Mouse (Mus musculus) heart, postnatal 36 days (tissue): ENCODE results near the gene Usp39. TPM values are rescaled to one million over a fixed set of nuclear protein-coding genes. Genes with fewer than 3 reads are reported as not detected.

Experiments
- DNase-seq, 2 experiments: peaks; one replicate each; pipeline ENCODE4 v3.0.0; 2021 to 2022
- intact Hi-C: fragments of 180-260 bp; cut with DNase I; formaldehyde crosslinking; loops from one replicate; pipeline ENCODE4 v1.15.1; 2025
- total RNA-seq, 2 experiments: library from RNA; stranded (reverse); gene quantifications; 2 replicates each; pipeline ENCODE4 v1.2.3; 2021

Gene Usp39
- total RNA-seq, 2 experiments from 2014 or later = 14.7 to 16.6 TPM

DNA sequence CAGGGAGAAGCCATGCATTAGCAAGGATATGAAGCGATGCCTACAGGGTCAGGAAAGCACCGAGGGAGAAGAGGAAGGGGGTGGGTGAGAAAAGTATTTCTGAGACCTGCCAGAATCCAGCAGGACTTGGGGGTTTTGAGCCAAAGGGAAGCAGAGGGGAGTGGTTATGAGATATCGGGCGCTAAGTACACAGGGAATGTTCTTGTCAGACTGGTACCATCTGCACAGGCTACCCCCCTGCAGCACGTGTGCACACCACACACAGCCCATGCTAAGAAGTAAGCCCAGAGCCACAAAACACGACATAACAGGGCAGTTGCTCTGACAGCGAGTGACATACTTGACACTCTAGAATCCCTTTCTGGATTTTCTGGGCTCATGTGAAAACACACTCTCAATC, 29.2 kb upstream of the Usp39 start:
- DNase-seq = peak in 1 of 2 experiments; percentile 3
- intact Hi-C loops = no loop called here

DNA sequence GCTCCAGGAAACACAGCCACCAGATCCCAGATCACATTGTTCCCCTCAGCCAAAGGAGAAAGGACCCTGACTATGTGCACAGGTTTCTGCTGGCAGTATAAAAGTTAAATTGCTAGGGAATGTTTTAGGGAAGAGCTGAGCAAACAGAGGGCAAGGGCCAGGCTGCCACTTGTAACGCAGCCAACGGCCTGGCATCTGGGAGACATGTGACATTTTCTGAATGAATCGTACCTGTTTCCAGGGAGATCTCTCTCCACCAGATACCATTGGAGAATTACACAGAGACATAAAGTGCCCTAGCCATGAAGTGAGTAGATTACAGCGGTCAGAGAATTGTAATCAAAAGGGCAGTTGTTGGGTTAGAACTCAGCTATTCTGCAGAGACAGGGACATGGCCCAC, 28.2 kb upstream of the Usp39 start:
- intact Hi-C loops = no loop called here
- no peak for DNase-seq

DNA sequence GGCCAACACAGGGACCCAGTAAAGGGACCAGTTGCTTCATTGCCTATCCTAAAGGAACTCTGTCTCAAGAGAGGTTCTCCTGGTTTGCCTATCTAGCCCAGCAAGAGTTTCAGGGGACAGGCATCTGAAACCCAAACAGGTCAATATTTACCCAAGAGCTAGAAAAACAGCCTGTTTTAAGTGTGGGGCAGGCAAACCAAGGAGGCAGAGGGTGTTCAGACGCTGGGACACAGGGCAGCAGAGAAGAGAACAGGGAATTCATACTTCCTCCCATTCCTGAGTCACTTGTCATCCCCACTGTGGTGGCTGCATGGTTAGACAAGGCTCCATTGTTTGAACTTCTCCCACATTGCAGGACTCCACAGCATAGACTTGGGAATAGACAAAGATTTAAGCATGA, 26.6 kb upstream of the Usp39 start:
- intact Hi-C loops = no loop called here
- DNase-seq = no peak

DNA sequence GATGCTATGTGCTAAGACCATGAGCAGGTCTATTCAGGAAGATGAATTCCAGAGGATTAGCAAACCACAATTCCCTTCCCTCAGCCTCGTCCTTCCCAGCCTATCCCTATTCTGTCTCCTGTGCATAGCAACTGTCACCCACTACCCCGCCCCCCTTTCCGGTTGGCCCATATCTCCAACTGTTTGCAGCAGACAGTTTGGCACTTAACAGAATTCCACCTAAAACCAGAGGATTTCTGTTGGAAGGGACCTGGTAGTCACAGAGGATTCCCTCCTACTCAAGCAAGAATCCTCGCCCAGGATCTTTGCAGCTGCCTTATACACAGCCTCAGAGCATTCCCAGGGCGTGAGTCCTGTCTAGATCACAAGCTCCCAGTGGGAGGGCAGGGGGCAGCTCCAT, 26.2 kb upstream of the Usp39 start:
- no peak for DNase-seq
- intact Hi-C loops = no loop called here

DNA sequence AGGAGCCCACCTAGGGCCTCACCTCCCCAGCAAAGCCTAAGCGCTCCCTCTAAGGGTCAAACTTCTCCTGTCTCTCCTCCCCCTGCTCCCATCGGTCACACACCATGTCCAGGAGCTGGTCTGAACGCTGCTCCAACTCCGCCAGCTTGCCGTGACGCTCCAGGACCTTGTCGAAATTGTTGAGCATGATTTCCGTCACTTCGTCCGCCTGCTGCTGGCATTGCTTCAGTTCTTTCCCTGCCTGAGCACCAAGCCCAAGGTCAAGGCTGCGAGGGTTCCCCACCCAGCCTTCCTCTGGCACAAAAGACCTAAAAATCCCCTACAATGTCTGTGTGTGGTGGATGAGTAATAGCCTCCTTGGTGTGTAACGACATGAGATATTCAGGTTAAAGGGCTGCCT, 25.1 kb upstream of the Usp39 start:
- no peak for DNase-seq
- intact Hi-C loops = no loop called here

DNA sequence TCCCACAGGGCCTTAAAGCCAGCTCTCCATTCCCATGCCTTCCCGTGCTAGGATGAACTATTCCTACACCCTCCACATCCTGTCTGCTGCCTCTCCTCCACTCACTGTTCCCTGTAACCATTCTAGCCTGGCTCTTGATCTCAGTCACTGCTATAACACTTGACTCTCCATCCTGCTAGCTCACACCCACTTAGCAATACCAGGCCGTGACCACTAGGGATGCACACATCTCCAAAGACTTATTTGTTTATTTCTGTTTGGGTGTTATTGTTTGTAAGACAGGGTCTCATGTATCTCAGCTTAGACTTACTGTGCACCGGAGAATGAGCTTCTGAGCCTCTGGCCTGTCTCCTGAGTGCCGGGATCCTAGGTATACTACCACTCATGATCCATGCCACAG, 24.6 kb upstream of the Usp39 start:
- intact Hi-C loops = no loop called here
- no peak for DNase-seq

DNA sequence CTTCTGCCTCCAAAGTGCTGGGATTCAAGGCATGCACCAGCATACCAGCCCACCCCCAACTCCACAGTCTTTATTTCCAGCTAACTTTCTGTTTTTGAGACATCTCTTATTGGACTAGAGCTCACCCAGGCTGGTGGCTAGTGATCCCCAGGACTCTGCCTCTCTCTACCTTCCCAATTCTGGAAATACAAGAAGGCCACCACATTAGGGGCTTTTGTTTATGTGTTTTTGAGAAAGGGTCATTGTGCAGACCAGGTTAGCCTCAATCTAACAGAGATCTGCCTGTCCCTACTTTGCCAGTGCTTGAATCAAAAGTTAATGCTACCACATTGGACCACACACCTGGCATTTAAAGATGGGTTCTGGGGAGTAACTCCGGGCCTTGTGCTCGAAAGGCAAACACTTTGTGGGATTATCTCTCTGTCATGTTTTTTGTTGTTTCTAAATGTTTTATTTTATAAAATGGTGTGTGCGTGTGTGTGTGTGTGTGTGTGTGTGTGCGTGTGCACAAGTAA, 22.5 kb upstream of the Usp39 start:
- intact Hi-C loops = no loop called here
- no peak for DNase-seq

DNA sequence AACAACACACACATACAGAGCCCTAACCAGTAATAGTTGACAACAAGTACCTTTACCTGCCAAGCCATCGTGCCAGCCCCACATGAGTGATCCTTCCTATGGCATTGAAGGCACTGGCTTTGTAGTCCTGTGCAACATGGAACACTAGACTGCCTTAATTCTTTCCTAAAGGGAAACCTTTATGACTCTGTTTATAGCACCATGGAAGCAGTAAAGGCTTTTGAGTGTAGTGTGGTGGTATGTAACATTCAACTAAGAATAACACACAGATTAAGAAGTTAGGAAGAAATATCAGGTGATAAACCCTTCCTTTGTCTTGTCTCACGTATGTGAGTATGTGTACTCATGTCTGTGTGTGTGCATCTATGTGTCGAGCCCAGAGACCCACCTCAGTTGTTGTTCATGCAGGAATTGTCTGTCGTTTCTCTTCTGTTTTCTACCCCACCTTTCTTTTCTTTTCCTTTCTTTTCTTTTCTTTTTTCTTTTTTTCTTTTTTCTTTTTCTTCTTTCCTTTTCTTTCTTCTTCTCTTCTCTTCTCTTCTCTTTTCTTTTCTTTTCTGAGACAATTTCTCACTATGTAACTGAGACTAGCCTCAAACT, 22.0 kb upstream of the Usp39 start, which contains the start of gene Rnf181:
TSS of gene Rnf181 (minus strand) at position 113 of the 600 bp plus-strand sequence.
- DNase-seq = no peak
- intact Hi-C loops = no loop called here

DNA sequence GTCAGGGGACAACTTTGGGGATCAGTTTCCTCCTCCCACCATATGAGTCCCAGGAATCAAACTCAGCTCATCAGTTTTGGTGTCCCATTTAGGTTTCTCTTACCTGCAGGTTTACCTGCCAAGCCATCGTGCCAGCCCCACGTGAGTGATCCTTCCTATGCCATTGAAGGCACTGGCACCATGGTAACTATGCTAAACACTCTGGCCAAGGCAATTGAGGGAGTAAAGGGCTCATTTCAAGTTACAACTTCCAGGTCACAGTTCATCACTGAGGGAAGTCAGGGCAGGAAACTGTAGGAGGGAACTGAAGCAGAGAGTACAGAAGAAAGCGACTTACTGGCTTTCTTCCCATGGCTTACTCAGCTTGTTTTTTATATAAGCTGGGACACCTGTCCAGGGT, 21.3 kb upstream of the Usp39 start:
- intact Hi-C loops = no loop called here
- no peak for DNase-seq

DNA sequence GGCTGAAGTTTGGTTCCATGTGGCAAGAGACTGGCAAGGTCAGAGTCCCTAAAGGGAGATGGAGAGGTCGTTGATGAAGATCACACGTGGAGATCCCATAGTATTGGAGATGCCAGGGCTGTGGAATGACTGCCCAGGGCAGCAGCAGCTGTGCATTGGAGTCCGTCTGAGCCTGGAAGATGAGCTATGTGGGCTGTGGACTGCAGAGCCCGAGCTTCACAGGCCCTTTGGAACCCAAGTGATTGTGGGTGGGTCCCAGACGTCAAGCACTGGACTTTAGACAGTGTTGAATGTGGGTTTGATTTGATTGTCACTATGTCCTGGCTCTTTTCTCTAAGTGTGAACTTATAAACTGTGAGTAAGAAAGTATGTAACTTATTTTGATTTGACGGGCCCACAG, 20.0 kb upstream of the Usp39 start:
- DNase-seq = no peak
- intact Hi-C loops = no loop called here

DNA sequence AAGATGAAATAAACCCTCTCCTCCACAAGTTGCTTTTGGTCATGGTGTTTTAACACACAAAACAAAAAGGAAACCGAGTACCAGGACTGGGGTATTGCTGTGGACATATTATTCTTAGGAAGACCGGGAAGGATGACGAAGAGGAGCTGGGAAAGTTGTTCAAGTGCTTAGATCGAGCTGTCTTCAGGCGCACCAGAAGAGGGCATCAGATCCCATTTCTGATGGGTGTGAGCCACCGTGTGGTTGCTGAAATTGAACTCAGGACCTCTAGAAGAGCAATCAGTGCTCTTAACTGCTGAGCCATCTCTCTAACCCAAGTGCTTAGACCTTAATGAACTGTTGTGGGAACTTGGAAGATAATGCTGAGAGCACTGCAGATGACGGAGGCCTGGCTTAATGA, 19.0 kb upstream of the Usp39 start:
- intact Hi-C loops = no loop called here
- DNase-seq = no peak

DNA sequence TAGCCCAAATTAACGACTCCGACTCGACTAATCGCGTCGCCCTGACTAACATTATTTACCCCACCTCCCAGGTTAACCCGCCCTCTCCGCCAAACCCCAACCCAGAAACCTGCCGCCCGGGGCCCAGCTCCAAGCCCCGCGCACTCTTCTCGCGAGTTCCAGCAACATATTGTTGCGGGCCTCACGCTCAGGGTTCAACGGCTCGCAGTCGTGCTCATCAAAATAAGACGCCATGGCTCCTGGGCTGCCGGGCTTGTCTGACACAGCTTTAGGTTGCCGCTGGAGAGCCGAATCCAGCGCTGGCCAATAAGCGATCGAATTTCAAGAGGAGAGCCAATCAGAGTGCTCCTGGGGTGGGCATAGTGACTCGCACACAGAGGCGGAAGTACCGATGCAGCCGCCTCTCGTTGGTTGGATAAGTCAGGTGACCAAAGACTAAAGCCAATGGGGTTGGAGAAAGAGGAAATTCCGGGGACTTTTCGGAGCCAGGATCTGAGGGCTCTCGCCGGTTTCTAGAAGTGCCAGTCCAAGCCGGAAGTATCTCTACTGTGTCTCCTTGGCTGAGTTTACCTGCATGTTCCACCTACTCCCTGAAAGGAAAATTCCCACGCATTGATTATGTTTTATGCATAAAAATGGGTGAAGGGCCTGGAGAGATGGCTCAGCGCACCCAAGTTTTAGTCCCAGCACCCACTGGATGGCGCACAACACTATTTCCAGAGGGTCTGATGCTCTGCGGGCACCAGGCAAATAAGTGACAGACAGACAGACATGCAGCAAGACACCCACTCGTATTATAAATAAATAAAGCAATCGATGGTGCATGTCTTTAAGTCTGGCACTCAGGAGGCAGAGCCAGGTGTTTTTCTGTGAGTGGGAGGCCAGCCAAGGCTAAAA, 17.4 kb upstream of the Usp39 start:
- intact Hi-C loops = loop anchor here (2.0 kb wide), 2 partner anchors 16 to 44 kb away; no protein-coding TSS in a partner anchor
- DNase-seq = peak; percentile 92 to 94

DNA sequence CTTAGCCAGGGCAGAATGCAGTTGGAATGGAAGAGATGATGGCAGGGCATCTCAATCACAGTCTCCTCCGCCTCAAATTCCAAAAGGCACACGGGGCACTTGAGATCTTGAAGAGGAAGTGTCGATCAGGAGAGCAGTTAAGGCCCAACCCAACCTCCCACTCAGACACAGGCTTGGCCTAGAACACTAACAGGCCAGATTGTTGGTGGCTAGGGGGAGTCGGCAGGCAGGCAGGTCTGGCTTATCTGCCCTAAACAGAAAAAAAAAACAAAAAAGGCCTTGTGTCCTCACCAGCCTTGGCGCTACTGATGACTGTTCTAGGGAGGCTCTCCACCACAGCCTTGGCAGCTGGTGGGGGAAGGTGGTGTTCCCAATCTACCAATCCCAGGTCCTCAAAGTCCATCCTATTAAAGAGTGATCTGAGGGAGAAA, 16.2 kb upstream of the Usp39 start:
- no peak for DNase-seq
- intact Hi-C loops = no loop called here

DNA sequence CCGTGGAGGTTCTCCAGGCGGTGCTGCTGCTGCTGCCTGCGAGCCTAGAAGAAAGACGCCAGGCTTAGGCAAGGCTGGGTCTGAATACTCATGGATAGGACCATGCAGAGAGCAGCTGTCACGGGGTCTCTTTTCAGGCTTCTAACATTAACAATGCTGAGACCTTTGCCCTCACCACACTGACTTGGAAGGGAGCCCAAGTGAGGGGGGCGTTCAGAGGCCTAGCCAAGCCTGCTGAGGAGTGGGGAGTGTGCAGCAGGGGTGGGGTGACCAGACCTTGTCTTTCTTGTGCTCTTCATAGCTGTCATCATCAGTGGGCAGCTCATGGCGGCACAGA, 15.6 kb upstream of the Usp39 start:
- DNase-seq = no peak
- intact Hi-C loops = no loop called here

DNA sequence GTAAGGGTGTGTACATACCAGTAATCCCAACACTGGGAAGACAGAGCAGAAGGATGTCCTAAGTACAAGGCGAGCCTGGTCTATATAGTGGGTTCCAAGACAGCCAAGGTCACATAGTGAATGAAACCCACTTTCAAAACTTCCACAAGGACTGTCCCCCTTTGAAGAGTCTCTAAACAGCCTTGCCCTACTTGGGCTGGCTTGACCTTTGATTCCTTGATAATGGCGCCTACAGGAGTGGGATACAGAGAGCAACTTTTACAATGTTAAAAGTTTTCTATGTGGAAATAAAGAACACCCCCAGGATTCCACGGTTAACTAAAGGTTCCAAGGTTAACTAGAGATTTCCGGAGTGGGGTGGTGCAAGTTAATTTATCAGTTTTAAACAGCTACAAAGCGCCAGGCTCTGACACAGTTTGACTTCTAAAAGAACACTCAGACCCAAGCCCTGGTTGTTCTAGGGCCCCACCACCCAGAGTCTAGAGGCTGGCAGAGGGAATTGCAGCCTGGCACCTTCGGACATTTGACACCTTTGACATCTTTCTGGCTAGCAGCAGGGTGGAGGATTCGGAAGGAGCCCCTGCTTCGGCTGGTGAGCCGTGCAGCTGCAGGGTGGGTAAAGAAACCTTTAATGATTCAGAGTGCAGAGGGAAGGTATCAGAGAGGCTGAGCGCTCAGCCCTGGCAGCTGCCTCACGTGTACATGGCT, 15.1 kb upstream of the Usp39 start:
- no peak for DNase-seq
- intact Hi-C loops = no loop called here

DNA sequence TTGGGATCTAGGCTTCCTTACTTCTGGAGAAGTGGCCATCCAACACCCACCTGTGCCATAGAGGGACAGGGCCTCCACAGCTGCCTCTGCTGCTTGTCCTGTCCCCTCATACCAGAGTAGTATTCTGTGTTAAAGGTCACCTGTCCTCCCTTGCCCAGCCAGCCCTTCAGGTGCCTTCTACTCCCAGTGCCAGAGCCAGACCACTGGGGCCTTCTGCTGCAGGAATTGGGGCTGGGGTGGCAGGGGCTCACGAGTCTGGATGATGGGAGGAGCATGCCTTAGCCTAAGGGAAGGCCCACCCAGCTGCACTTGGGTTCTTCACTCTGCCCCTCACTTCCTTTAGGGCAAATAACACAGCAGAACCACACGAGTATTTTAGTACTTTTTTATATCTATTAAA, 14.4 kb upstream of the Usp39 start:
- intact Hi-C loops = no loop called here
- no peak for DNase-seq

DNA sequence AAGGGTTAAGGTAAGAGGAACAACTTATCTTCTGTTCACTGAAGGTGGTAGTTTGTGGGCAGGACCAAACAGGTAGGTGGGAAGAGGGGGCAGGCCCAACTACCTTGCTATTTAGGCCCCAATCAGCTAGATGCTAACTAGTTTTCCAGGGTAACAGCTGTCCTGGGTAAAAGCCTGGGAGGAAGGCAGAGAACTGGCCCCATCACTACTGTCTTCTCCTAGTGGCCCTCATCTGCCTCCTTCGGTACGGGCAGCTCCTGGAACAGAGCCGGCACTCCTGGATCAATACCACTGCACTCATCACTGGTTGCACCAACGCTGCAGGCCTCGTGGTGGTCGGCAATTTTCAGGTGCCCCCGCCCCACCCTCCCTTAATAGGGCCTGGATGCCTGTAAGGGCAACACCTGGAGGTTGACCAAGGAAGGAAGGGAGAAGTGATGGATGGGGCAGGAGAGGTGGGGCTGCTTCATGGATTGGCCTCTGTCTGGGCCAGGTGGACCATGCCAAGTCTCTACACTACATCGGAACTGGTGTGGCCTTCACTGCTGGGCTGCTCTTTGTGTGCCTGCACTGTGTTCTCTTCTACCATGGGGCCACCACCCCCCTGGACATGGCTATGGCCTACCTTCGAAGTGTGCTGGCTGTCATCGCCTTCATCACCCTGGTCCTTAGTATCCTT, 13.2 kb upstream of the Usp39 start:
- no peak for DNase-seq

DNA sequence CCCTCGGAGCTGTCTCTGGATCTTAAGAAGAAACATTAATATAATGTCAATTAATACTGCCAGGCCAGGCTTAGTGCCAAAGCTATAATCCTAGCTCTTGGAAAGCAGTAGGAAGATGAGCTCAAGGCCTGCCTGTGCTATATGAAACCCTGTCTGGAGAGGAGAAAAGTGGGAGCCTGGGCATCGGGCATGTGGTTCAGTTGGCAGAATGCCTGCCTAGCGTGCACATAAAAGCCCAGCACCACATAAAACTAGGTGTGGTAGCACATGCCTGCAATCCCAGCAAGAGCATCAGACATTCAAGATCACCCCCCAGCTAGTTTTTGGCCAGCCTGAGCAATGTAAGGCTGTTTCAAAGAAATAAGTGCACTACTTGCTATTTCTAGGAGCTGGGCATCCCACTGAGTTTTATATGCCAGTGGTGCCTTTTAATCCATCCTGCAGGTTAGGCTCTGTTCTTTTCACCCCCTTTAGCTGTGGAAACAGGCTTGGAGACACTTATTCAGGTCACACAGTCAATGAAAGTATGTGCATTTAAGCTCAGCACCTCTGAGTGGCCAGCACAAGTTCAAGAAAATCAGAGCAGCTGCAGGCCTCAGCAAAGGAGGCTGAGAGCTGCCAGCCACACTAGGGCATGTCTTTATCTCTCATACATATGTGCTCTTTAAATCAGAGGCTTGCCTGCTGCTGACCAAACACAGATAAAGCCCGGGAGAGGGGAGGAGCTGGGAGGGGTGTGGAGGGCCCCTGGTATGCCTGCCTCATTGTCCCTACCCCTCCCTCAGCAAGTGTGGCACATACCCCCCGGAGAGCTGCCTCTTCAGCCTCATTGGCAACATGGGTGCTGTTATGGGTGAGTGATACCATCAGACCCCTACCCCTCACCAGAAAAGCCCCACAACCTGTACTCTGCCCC, 12.4 kb upstream of the Usp39 start:
- DNase-seq = no peak
- intact Hi-C loops = no loop called here

More for the DNA sequence above, 13.2 kb upstream of the Usp39 start:
- intact Hi-C loops = no loop called here

DNA sequence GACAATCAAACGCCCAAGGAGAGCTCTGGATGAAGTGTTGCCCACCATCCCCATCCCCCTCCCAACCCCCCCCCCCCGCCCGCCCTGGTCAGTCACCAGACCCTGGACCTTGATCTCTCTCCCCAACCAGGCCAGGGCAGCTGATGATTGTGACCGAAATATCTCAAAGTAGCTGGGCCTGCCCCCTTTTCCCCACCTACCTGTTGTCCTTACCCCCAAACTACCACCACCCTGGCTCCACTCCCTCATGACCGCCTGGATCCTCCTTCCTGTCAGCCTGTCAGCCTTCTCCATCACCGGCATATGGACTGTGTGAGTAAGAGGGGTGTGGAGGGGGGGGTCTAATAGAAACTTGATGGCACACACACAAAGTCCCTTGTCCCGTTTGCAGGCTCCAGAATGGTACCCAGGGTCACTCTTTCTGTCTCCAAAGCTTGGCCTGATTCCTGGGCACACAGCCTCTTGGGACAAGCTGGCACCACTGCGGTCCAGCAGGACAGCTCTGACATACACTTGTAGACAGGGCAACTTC, 11.1 kb upstream of the Usp39 start:
- no peak for DNase-seq
- intact Hi-C loops = no loop called here
